Mouse (Mus musculus): ENCODE results near the gene Tmem161b. TPM values are rescaled to one million over a fixed set of nuclear protein-coding genes. Genes with fewer than 3 reads are reported as not detected.

The Tmem161b gene
- total RNA-seq (2012; rRNA removed) (14.8 and 16.6 TPM in 2 replicates), total RNA-seq (2014; rRNA removed) (50.7 and 58.8 TPM in 2 replicates), polyA plus RNA-seq (2012; ENCODE audit: insufficient read length, low read depth) (25.3 and 28.1 TPM in 2 replicates)

- dilution Hi-C loops (cut with MboI; ENCODE audit: extremely low pct_ligation_motif_present, extremely low pct_unique_long_range_greater_than_20kb, low sequenced_read_pairs) (no loop called here), in situ Hi-C loops (cut with MboI; ENCODE audit: low pct_ligation_motif_present, low pct_unique_long_range_greater_than_20kb, low sequenced_read_pairs) (no loop called here)
- peak within 1 kb of the TSS; percentile 98 for H3K4me2 ChIP-seq (ENCODE audit: insufficient read depth, low read depth, poor library complexity, severe bottlenecking)
- peak; percentile 25; the same call in 1 of the 2 replicates for TF ChIP-seq MXI1 (IDR thresholded peaks at IDR 0.05; ENCODE audit: low read depth, low read length)
- no peak for TF ChIP-seq RAD21 (IDR thresholded peaks at IDR 0.05; ENCODE audit: low read depth, low read length)
- TF ChIP-seq MAX (IDR thresholded peaks at IDR 0.05; ENCODE audit: low read length), result no peak; the same call in 1 of the 2 replicates
- TF ChIP-seq NELFE (IDR thresholded peaks at IDR 0.05; ENCODE audit: low read depth, low read length), result peak; percentile 91
- no peak for TF ChIP-seq ZKSCAN1 (IDR thresholded peaks at IDR 0.05; ENCODE audit: borderline replicate concordance, low read depth, low read length)
- TF ChIP-seq ZC3H11A (IDR thresholded peaks at IDR 0.05; ENCODE audit: low read depth, low read length), result no peak
- TF ChIP-seq ELF1 (IDR thresholded peaks at IDR 0.05; ENCODE audit: low read depth, low read length), result peak; percentile 93
- TF ChIP-seq ETS1 (conservative IDR thresholded peaks at IDR 0.05; ENCODE audit: low read depth, low read length), result no peak
- no peak for TF ChIP-seq ZNF384 (IDR thresholded peaks at IDR 0.05; ENCODE audit: low read depth, low read length)
- no peak for TF ChIP-seq SMC3 (IDR thresholded peaks at IDR 0.05; ENCODE audit: low read depth, low read length)
- TF ChIP-seq KAT2A (IDR thresholded peaks at IDR 0.05; ENCODE audit: insufficient replicate concordance, low read length), result peak; percentile 76; the same call in 1 of the 2 replicates
- peak; percentile 79 for TF ChIP-seq SIN3A (IDR thresholded peaks at IDR 0.05; ENCODE audit: low read length)
- TF ChIP-seq E2F4 (IDR thresholded peaks at IDR 0.05; ENCODE audit: insufficient replicate concordance, low read depth, low read length), result peak; percentile 30; the same call in 1 of the 2 replicates
- TF ChIP-seq MAFK (IDR thresholded peaks at IDR 0.05; ENCODE audit: insufficient replicate concordance, low read length), result no peak
- peak; percentile 48; the same call in 1 of the 2 replicates for TF ChIP-seq MAZ (IDR thresholded peaks at IDR 0.05; ENCODE audit: low read depth, low read length)
- no peak for TF ChIP-seq UBTF (IDR thresholded peaks at IDR 0.05; ENCODE audit: low read depth, low read length)
- 0 out of 2 replicates have a peak, but pooled peaks have one; percentile 67 for TF ChIP-seq MYC (IDR thresholded peaks at IDR 0.05; ENCODE audit: low read depth, low read length)
- TF ChIP-seq HCFC1 (IDR thresholded peaks at IDR 0.05; ENCODE audit: low read depth, low read length), result peak; percentile 87
- TF ChIP-seq NRF1 (IDR thresholded peaks at IDR 0.05; ENCODE audit: low read depth, low read length), result peak; percentile 83
- peak; percentile 63 for TF ChIP-seq IRF4 (IDR thresholded peaks at IDR 0.05; ENCODE audit: low read depth, low read length)
- no peak for TF ChIP-seq BHLHE40 (IDR thresholded peaks at IDR 0.05; ENCODE audit: low read depth, low read length)
- TF ChIP-seq PAX5 (IDR thresholded peaks at IDR 0.05; ENCODE audit: low read length), result no peak
- TF ChIP-seq GABPA (IDR thresholded peaks at IDR 0.05; ENCODE audit: insufficient replicate concordance, low read depth, low read length), result no peak; the same call in 1 of the 2 replicates
- peak; percentile 89 for TF ChIP-seq POLR2A (IDR thresholded peaks at IDR 0.05; ENCODE audit: low read depth, low read length)
- TF ChIP-seq USF2 (conservative IDR thresholded peaks at IDR 0.05; ENCODE audit: low read depth, low read length), result no peak
- TF ChIP-seq JUND (conservative IDR thresholded peaks at IDR 0.05; ENCODE audit: low read depth, low read length), result no peak
- 0 out of 2 replicates have a peak, but pooled peaks have one; percentile 14 for TF ChIP-seq RCOR1 (conservative IDR thresholded peaks at IDR 0.05; ENCODE audit: low read depth, low read length)
- TF ChIP-seq ZMIZ1 (IDR thresholded peaks at IDR 0.05; ENCODE audit: low read depth, low read length), result no peak
- TF ChIP-seq TCF12 (IDR thresholded peaks at IDR 0.05; ENCODE audit: low read depth, low read length), result peak; percentile 80
- 0 out of 2 replicates have a peak, but pooled peaks have one; percentile 19 for TF ChIP-seq MEF2A (IDR thresholded peaks at IDR 0.05; ENCODE audit: borderline replicate concordance, low read depth, low read length)
- no peak for TF ChIP-seq JUN (IDR thresholded peaks at IDR 0.05; ENCODE audit: insufficient read depth, low read depth, low read length)
- peak; percentile 54; the same call in 1 of the 2 replicates for TF ChIP-seq CHD2 (IDR thresholded peaks at IDR 0.05; ENCODE audit: low read length)
- TF ChIP-seq EP300 (IDR thresholded peaks at IDR 0.05; ENCODE audit: low read length), result no peak
- TF ChIP-seq TBP (conservative IDR thresholded peaks at IDR 0.05; ENCODE audit: low read depth, low read length), result 0 out of 2 replicates have a peak, but pooled peaks have one; percentile 46
- no peak for TF ChIP-seq CTCF (conservative IDR thresholded peaks at IDR 0.05 in 1 of 2, IDR thresholded peaks at IDR 0.05 in 1 of 2; ENCODE audit: low read depth in 2 of 2, low read length in 2 of 2)
- no peak for TF ChIP-seq CHD1 (IDR thresholded peaks at IDR 0.05; ENCODE audit: low read depth, low read length)
- TF ChIP-seq POLR2AphosphoS2 (IDR thresholded peaks at IDR 0.05; ENCODE audit: low read depth, low read length), result peak; percentile 47; the same call in 1 of the 2 replicates
Observed at GRCm38 (mm10) chr13:84221820-84222681, at the start of gene Tmem161b. Gene Tmem161b (plus strand): TSS chr13:84222296.

More at GRCm38 (mm10) chr13:84221820-84222681, at the start of gene Tmem161b:
- peak within 1 kb of the TSS; percentile 96 for H3K9ac ChIP-seq (ENCODE audit: insufficient read depth, low read depth)
- no peaks in the 10 kb centered on the region for H3K36me3 ChIP-seq (replicated peaks in 1 of 2; ENCODE audit: control insufficient read depth in 1 of 2, insufficient read depth in 1 of 2, low read length in 1 of 2)
- DNase-seq (ENCODE audit: extremely low read depth), result peak; percentile 95
- H3K27me3 ChIP-seq (replicated peaks), result no peaks in the 10 kb centered on the region
- peaks cover 5 to 28% of the 10 kb centered on the region in 2 experiments; a peak in 3 of 4 replicates for H3K4me1 ChIP-seq (ENCODE audit: control insufficient read depth in 1 of 2, insufficient read depth in 2 of 2)
- 0 out of 2 replicates have a peak within 1 kb of the TSS, but pooled peaks have one; percentile 30 for H3K27ac ChIP-seq (ENCODE audit: insufficient read depth, low read depth)
- H3K4me3 ChIP-seq (replicated peaks in 1 of 3; ENCODE audit: low read depth in 2 of 3, low read length in 2 of 3, poor library complexity in 1 of 3), result peak within 1 kb of the TSS; percentile 77 to 99 (median 97)
- H3K79me2 ChIP-seq (replicated peaks; ENCODE audit: control insufficient read depth, extremely low read depth, insufficient read depth, poor library complexity, severe bottlenecking), result peaks cover 43% of the 10 kb centered on the region
- no peaks in the 10 kb centered on the region for H3K9me3 ChIP-seq (replicated peaks; ENCODE audit: low read length)

Measured in CH12.LX (cell line).